Mouse (Mus musculus) midbrain, embryonic 16.5 days (tissue): ENCODE measurements around the gene Adamts1. TPM values are rescaled to one million over a fixed set of nuclear protein-coding genes. Genes with fewer than 3 reads are reported as not detected.
A peak's percentile ranks its signal among the peaks of the same experiment; 100 is the strongest.

Experiments
- ATAC-seq: fragments of 200-750 bp; cut with Nextera tagmentation; 2 replicates; pipeline ENCODE4 v1.8.0; 2017; ENCODE audit warnings: moderate TSS enrichment
- H3K27ac ChIP-seq: fragments of 300-500 bp; sonication (generic); 2 replicates; pipeline ENCODE4 v1.5.1; 2014; ENCODE audit warnings: mild to moderate bottlenecking, low read length, mixed read lengths
- H3K27me3 ChIP-seq: fragments of 300-500 bp; sonication (generic); 2 replicates; pipeline ENCODE4 v1.6.1; 2014; ENCODE audit warnings: low read depth, low read length, mixed read lengths; ENCODE audit not compliant: control insufficient read depth, insufficient read depth
- H3K36me3 ChIP-seq: fragments of 300-500 bp; sonication (generic); 2 replicates; pipeline ENCODE4 v1.6.1; 2014; ENCODE audit warnings: mild to moderate bottlenecking, low read length, moderate library complexity, mixed read lengths; ENCODE audit not compliant: control insufficient read depth, insufficient read depth
- H3K4me1 ChIP-seq: fragments of 300-500 bp; sonication (generic); 2 replicates; pipeline ENCODE4 v1.6.1; 2014; ENCODE audit warnings: mild to moderate bottlenecking, low read length, mixed read lengths; ENCODE audit not compliant: control insufficient read depth, insufficient read depth
- H3K4me2 ChIP-seq: fragments of 300-500 bp; sonication (generic); 2 replicates; pipeline ENCODE4 v1.6.1; 2014; ENCODE audit warnings: mild to moderate bottlenecking, low read length, mixed read lengths
- H3K4me3 ChIP-seq: fragments of 300-500 bp; sonication (generic); 2 replicates; pipeline ENCODE4 v1.5.1; 2014; ENCODE audit warnings: low read depth, mild to moderate bottlenecking, low read length, moderate library complexity, mixed read lengths
- H3K9ac ChIP-seq: fragments of 300-500 bp; sonication (generic); 2 replicates; pipeline ENCODE4 v1.6.1; 2014; ENCODE audit warnings: low read depth, low read length, mixed read lengths
- H3K9me3 ChIP-seq: fragments of 300-500 bp; sonication (generic); replicated peaks from 2 replicates; pipeline ENCODE4 v1.6.1; 2014; ENCODE audit warnings: mild to moderate bottlenecking, low read length, mixed read lengths; ENCODE audit not compliant: control insufficient read depth, poor library complexity, severe bottlenecking
- WGBS: fragments of 180-500 bp; shearing (Covaris S2); extraction: QIAGEN DNeasy Blood & Tissue Kit; methylation state at CpG from one replicate; pipeline ENCODE4 v1.1.7; 2014; 5-methylcytosine and 5-hydroxymethylcytosine counted together
- polyA plus RNA-seq: library from polyadenylated mRNA; unstranded; fragments of >200 nt; fragmentation: Nextera tagmentation; extraction: Ambion mirVana; gene quantifications from 2 replicates; pipeline ENCODE4 v1.2.1, GENCODE M21; 2015

Adamts1 gene
- 6.1 and 7.5 TPM in 2 replicates for polyA plus RNA-seq

- H3K4me3 ChIP-seq = peak within 1 kb of the TSS; percentile 65
- H3K4me1 ChIP-seq = peaks cover 14% of the 10 kb centered on the region
- under 1% methylated on average over 26 of the region's 26 CpGs for WGBS
- H3K36me3 ChIP-seq = no peaks in the 10 kb centered on the region
- peak within 1 kb of the TSS; percentile 45 for H3K27ac ChIP-seq
- H3K27me3 ChIP-seq = peaks cover 4% of the 10 kb centered on the region
- H3K4me2 ChIP-seq = peak within 1 kb of the TSS; percentile 100
- H3K9ac ChIP-seq = peak within 1 kb of the TSS; percentile 62
- ATAC-seq = peak; percentile 65
- H3K9me3 ChIP-seq = no peaks in the 10 kb centered on the region
Observed at GRCm38 (mm10) chr16:85802954-85803353, at the start of gene Adamts1. TSS of gene Adamts1 (minus strand) at chr16:85803113.

- H3K4me1 ChIP-seq = no peaks in the 10 kb centered on the region
- H3K9ac ChIP-seq = no peak overlapping the region
- no peaks in the 10 kb centered on the region for H3K9me3 ChIP-seq
- WGBS = 81% methylated on average over 3 of the region's 3 CpGs
- H3K36me3 ChIP-seq = no peaks in the 10 kb centered on the region
- H3K27ac ChIP-seq = no peak overlapping the region
- no peak overlapping the region for H3K4me2 ChIP-seq
- no peak overlapping the region for H3K4me3 ChIP-seq
- H3K27me3 ChIP-seq = no peaks in the 10 kb centered on the region
- no peak for ATAC-seq
Observed at GRCm38 (mm10) chr16:85827066-85827465, 24.2 kb upstream of the Adamts1 start.

GRCm38 (mm10) chr16:85822330-85822916 lies 19.5 kb upstream of the Adamts1 start:
- Histone ChIP-seq H3K9me3 (no peaks in the 10 kb centered on the region), H3K4me3 (no peak overlapping the region), H3K9ac (no peak overlapping the region), H3K36me3 (no peaks in the 10 kb centered on the region), H3K27ac (no peak overlapping the region), H3K4me2 (no peak overlapping the region), H3K4me1 (no peaks in the 10 kb centered on the region), H3K27me3 (no peaks in the 10 kb centered on the region)
- WGBS = 86% methylated on average over 5 of the region's 5 CpGs
- ATAC-seq = no peak

GRCm38 (mm10) chr16:85819808-85820458 lies 17.0 kb upstream of the Adamts1 start:
- ATAC-seq = peak; percentile 66
- Histone ChIP-seq H3K36me3 (no peaks in the 10 kb centered on the region), H3K9ac (no peak overlapping the region), H3K27me3 (no peaks in the 10 kb centered on the region), H3K27ac (no peak overlapping the region), H3K4me1 (no peaks in the 10 kb centered on the region), H3K4me3 (no peak overlapping the region), H3K4me2 (no peak overlapping the region), H3K9me3 (no peaks in the 10 kb centered on the region)
- 56% methylated on average over 5 of the region's 5 CpGs for WGBS

GRCm38 (mm10) chr16:85814116-85814515 lies 11.2 kb upstream of the Adamts1 start:
- Histone ChIP-seq H3K4me2 (no peak overlapping the region), H3K27me3 (no peaks in the 10 kb centered on the region), H3K4me3 (no peak overlapping the region), H3K27ac (no peak overlapping the region), H3K36me3 (no peaks in the 10 kb centered on the region), H3K4me1 (no peaks in the 10 kb centered on the region), H3K9me3 (no peaks in the 10 kb centered on the region), H3K9ac (no peak overlapping the region)
- no peak for ATAC-seq
- WGBS = 96% methylated on average over 2 of the region's 2 CpGs

- peaks cover 8% of the 10 kb centered on the region; the same call in 1 of the 2 replicates for H3K4me1 ChIP-seq
- no peak overlapping the region for H3K4me3 ChIP-seq
- H3K4me2 ChIP-seq = no peak overlapping the region
- WGBS = 13% methylated on average over 2 of the region's 2 CpGs
- H3K9ac ChIP-seq = no peak overlapping the region
- no peaks in the 10 kb centered on the region for H3K9me3 ChIP-seq
- H3K36me3 ChIP-seq = no peaks in the 10 kb centered on the region
- no peak for ATAC-seq
- H3K27ac ChIP-seq = no peak overlapping the region
- peaks cover 4% of the 10 kb centered on the region for H3K27me3 ChIP-seq
Observed at GRCm38 (mm10) chr16:85807626-85808025, 4.7 kb upstream of the Adamts1 start.

- Histone ChIP-seq H3K27me3 (peaks cover 4% of the 10 kb centered on the region), H3K9ac (no peak overlapping the region), H3K9me3 (no peaks in the 10 kb centered on the region), H3K4me2 (no peak overlapping the region), H3K4me3 (no peak overlapping the region), H3K4me1 (peaks cover 10% of the 10 kb centered on the region; the same call in 1 of the 2 replicates), H3K36me3 (no peaks in the 10 kb centered on the region), H3K27ac (no peak overlapping the region)
- no peak for ATAC-seq
- 22% methylated on average over 3 of the region's 3 CpGs for WGBS
Observed at GRCm38 (mm10) chr16:85807072-85807471, 4.2 kb upstream of the Adamts1 start.

- Histone ChIP-seq H3K9ac (no peak overlapping the region), H3K9me3 (no peaks in the 10 kb centered on the region), H3K4me3 (no peak overlapping the region), H3K27ac (no peak overlapping the region), H3K27me3 (peaks cover 4% of the 10 kb centered on the region), H3K4me2 (no peak overlapping the region), H3K4me1 (peaks cover 14% of the 10 kb centered on the region), H3K36me3 (no peaks in the 10 kb centered on the region)
- 74% methylated on average over 2 of the region's 2 CpGs for WGBS
- ATAC-seq = no peak
Observed at GRCm38 (mm10) chr16:85805581-85805980, 2.7 kb upstream of the Adamts1 start.
